Mouse (Mus musculus): ENCODE data around the gene Treml4. TPM values are rescaled to one million over a fixed set of nuclear protein-coding genes. Genes with fewer than 3 reads are reported as not detected.

The Treml4 gene
- polyA plus RNA-seq, 1 experiment, result not detected

- Histone ChIP-seq H3K27me3 (ENCODE audit: control insufficient read depth, insufficient read depth, insufficient read length) (no peaks in the 10 kb centered on the region), H3K79me3 (ENCODE audit: low read depth) (no peaks in the 10 kb centered on the region), H3ac (ENCODE audit: control insufficient read depth, insufficient read length, low read depth) (no peak overlapping the region), H3K79me2 (ENCODE audit: control insufficient read depth, insufficient read depth) (no peaks in the 10 kb centered on the region), H3K4me3 (ENCODE audit: insufficient read depth, poor library complexity, severe bottlenecking) (no peak overlapping the region), H3K36me3 (ENCODE audit: control insufficient read depth, insufficient read depth) (no peaks in the 10 kb centered on the region)
- TF ChIP-seq CTCF (IDR thresholded peaks at IDR 0.05; ENCODE audit: control insufficient read depth, insufficient read depth, insufficient read length) (no peak), USF1 (IDR thresholded peaks at IDR 0.05; ENCODE audit: low read depth) (no peak), MYOD1 (IDR thresholded peaks at IDR 0.05; ENCODE audit: control insufficient read depth, insufficient read length, low read depth) (no peak), MAX (IDR thresholded peaks at IDR 0.05) (no peak), MYOG (IDR thresholded peaks at IDR 0.05; ENCODE audit: control insufficient read depth, extremely low read depth, insufficient read length) (no peak), FOSL1 (IDR thresholded peaks at IDR 0.05; ENCODE audit: insufficient read depth, low read length, poor library complexity, severe bottlenecking) (no peak), CEBPB (IDR thresholded peaks at IDR 0.05; ENCODE audit: low read depth) (no peak)
Measured at GRCm38 (mm10) chr17:48275736-48276135, 11.6 kb downstream of the Treml4 start.

GRCm38 (mm10) chr17:48278381-48278780 is 14.3 kb downstream of the Treml4 start:
- no peak overlapping the region for H3ac ChIP-seq (ENCODE audit: control insufficient read depth, insufficient read length, low read depth)
- no peaks in the 10 kb centered on the region for H3K27me3 ChIP-seq (ENCODE audit: control insufficient read depth, insufficient read depth, insufficient read length)
- TF ChIP-seq CTCF (IDR thresholded peaks at IDR 0.05; ENCODE audit: control insufficient read depth, insufficient read depth, insufficient read length) (no peak), MYOG (IDR thresholded peaks at IDR 0.05; ENCODE audit: control insufficient read depth, extremely low read depth, insufficient read length) (no peak), CEBPB (IDR thresholded peaks at IDR 0.05; ENCODE audit: low read depth) (no peak), FOSL1 (IDR thresholded peaks at IDR 0.05; ENCODE audit: insufficient read depth, low read length, poor library complexity, severe bottlenecking) (no peak), MYOD1 (IDR thresholded peaks at IDR 0.05; ENCODE audit: control insufficient read depth, insufficient read length, low read depth) (no peak), MAX (IDR thresholded peaks at IDR 0.05) (no peak), USF1 (IDR thresholded peaks at IDR 0.05; ENCODE audit: low read depth) (no peak)
- H3K79me2 ChIP-seq (ENCODE audit: control insufficient read depth, insufficient read depth), result no peaks in the 10 kb centered on the region
- no peaks in the 10 kb centered on the region for H3K36me3 ChIP-seq (ENCODE audit: control insufficient read depth, insufficient read depth)
- no peak overlapping the region for H3K4me3 ChIP-seq (ENCODE audit: insufficient read depth, poor library complexity, severe bottlenecking)
- H3K79me3 ChIP-seq (ENCODE audit: low read depth), result no peaks in the 10 kb centered on the region

GRCm38 (mm10) chr17:48279002-48279401 is 14.9 kb downstream of the Treml4 start:
- TF ChIP-seq CTCF (IDR thresholded peaks at IDR 0.05; ENCODE audit: control insufficient read depth, insufficient read depth, insufficient read length) (no peak), FOSL1 (IDR thresholded peaks at IDR 0.05; ENCODE audit: insufficient read depth, low read length, poor library complexity, severe bottlenecking) (no peak), CEBPB (IDR thresholded peaks at IDR 0.05; ENCODE audit: low read depth) (no peak), MAX (IDR thresholded peaks at IDR 0.05) (no peak), MYOG (IDR thresholded peaks at IDR 0.05; ENCODE audit: control insufficient read depth, extremely low read depth, insufficient read length) (no peak), MYOD1 (IDR thresholded peaks at IDR 0.05; ENCODE audit: control insufficient read depth, insufficient read length, low read depth) (no peak), USF1 (IDR thresholded peaks at IDR 0.05; ENCODE audit: low read depth) (no peak)
- no peak overlapping the region for H3ac ChIP-seq (ENCODE audit: control insufficient read depth, insufficient read length, low read depth)
- H3K79me2 ChIP-seq (ENCODE audit: control insufficient read depth, insufficient read depth), result no peaks in the 10 kb centered on the region
- no peaks in the 10 kb centered on the region for H3K36me3 ChIP-seq (ENCODE audit: control insufficient read depth, insufficient read depth)
- no peaks in the 10 kb centered on the region for H3K27me3 ChIP-seq (ENCODE audit: control insufficient read depth, insufficient read depth, insufficient read length)
- no peak overlapping the region for H3K4me3 ChIP-seq (ENCODE audit: insufficient read depth, poor library complexity, severe bottlenecking)
- no peaks in the 10 kb centered on the region for H3K79me3 ChIP-seq (ENCODE audit: low read depth)

GRCm38 (mm10) chr17:48280943-48281738 is 17.0 kb downstream of the Treml4 start:
- TF ChIP-seq USF1 (IDR thresholded peaks at IDR 0.05; ENCODE audit: low read depth) (no peak), MAX (IDR thresholded peaks at IDR 0.05) (no peak), CEBPB (IDR thresholded peaks at IDR 0.05; ENCODE audit: low read depth) (no peak), FOSL1 (IDR thresholded peaks at IDR 0.05; ENCODE audit: insufficient read depth, low read length, poor library complexity, severe bottlenecking) (no peak), MYOD1 (IDR thresholded peaks at IDR 0.05; ENCODE audit: control insufficient read depth, insufficient read length, low read depth) (no peak), CTCF (IDR thresholded peaks at IDR 0.05; ENCODE audit: control insufficient read depth, insufficient read depth, insufficient read length) (no peak), MYOG (IDR thresholded peaks at IDR 0.05; ENCODE audit: control insufficient read depth, extremely low read depth, insufficient read length) (no peak)
- H3ac ChIP-seq (ENCODE audit: control insufficient read depth, insufficient read length, low read depth), result no peak overlapping the region
- no peak overlapping the region for H3K4me3 ChIP-seq (ENCODE audit: insufficient read depth, poor library complexity, severe bottlenecking)
- no peaks in the 10 kb centered on the region for H3K79me3 ChIP-seq (ENCODE audit: low read depth)
- H3K27me3 ChIP-seq (ENCODE audit: control insufficient read depth, insufficient read depth, insufficient read length), result no peaks in the 10 kb centered on the region
- no peaks in the 10 kb centered on the region for H3K79me2 ChIP-seq (ENCODE audit: control insufficient read depth, insufficient read depth)
- H3K36me3 ChIP-seq (ENCODE audit: control insufficient read depth, insufficient read depth), result no peaks in the 10 kb centered on the region

DNA sequence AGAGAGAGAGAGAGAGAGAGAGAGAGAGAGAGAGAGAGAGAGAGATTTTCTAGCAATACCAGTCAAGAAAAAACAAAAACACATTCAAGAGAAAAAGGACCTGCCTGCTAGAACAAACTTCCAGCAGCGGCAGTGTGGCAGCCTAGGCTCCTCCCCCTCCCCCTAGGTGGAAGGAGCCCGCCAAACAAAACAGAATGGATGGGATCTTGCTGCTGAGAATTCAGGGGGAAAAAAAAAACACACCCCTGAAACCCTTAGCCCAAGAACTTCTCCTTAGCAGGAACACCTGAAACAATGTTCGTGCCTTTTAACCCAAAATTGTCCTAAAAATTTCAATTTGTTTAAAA is 17.6 kb downstream of the Treml4 start:
- H3K79me3 ChIP-seq (ENCODE audit: low read depth), result no peaks in the 10 kb centered on the region
- TF ChIP-seq FOSL1 (IDR thresholded peaks at IDR 0.05; ENCODE audit: insufficient read depth, low read length, poor library complexity, severe bottlenecking) (no peak), MYOD1 (IDR thresholded peaks at IDR 0.05; ENCODE audit: control insufficient read depth, insufficient read length, low read depth) (no peak), MAX (IDR thresholded peaks at IDR 0.05) (no peak), CEBPB (IDR thresholded peaks at IDR 0.05; ENCODE audit: low read depth) (no peak), USF1 (IDR thresholded peaks at IDR 0.05; ENCODE audit: low read depth) (no peak), CTCF (IDR thresholded peaks at IDR 0.05; ENCODE audit: control insufficient read depth, insufficient read depth, insufficient read length) (no peak), MYOG (IDR thresholded peaks at IDR 0.05; ENCODE audit: control insufficient read depth, extremely low read depth, insufficient read length) (no peak)
- H3K4me3 ChIP-seq (ENCODE audit: insufficient read depth, poor library complexity, severe bottlenecking), result no peak overlapping the region
- no peak overlapping the region for H3ac ChIP-seq (ENCODE audit: control insufficient read depth, insufficient read length, low read depth)
- H3K36me3 ChIP-seq (ENCODE audit: control insufficient read depth, insufficient read depth), result no peaks in the 10 kb centered on the region
- H3K79me2 ChIP-seq (ENCODE audit: control insufficient read depth, insufficient read depth), result no peaks in the 10 kb centered on the region
- H3K27me3 ChIP-seq (ENCODE audit: control insufficient read depth, insufficient read depth, insufficient read length), result no peaks in the 10 kb centered on the region
